Mouse (Mus musculus): Measurements from ENCODE around the gene Ddx59. TPM values are rescaled to one million over a fixed set of nuclear protein-coding genes. Genes with fewer than 3 reads are reported as not detected.
A peak's percentile ranks its signal among the peaks of the same experiment; 100 is the strongest.

Gene Ddx59
- polyA plus RNA-seq, 1 experiment from 2014 or later, result 17.1 TPM

DNA sequence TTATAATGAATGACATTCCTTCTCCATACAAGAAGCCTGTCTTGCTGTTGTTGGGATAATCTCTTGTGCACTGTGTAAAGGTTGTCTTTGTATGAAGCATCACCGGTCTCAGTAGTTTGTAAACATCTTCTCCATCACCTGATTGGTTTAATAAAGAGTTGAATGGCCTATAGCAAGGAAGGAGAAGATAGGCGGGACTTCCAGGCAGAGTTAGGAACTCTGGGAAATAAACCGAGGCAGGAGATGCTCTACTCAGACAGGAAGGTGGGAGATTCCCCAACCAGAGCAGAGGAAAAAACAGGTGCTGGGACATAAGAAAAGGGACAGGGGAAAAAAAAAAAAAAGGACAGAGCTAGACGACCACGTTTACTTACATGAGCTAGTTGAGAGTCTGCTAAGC lies 20.0 kb upstream of the Ddx59 start:
- no peaks in the 10 kb centered on the region for H3K4me1 ChIP-seq (ENCODE audit: control insufficient read depth, insufficient read depth, low read length)
- H3K9me3 ChIP-seq (ENCODE audit: control insufficient read depth, low read length), result no peaks in the 10 kb centered on the region
- no peaks in the 10 kb centered on the region for H3K27me3 ChIP-seq (ENCODE audit: control insufficient read depth, insufficient read depth, low read length)
- H3K4me2 ChIP-seq (ENCODE audit: low read depth, low read length), result 0 out of 2 replicates have a peak overlapping the region, but pooled peaks have one; percentile 1
- no peak overlapping the region for H3K4me3 ChIP-seq (ENCODE audit: low read depth, low read length)
- H3K9ac ChIP-seq (replicated peaks; ENCODE audit: low read depth, low read length), result no peak overlapping the region
- H3K27ac ChIP-seq (ENCODE audit: low read depth, low read length), result no peak overlapping the region
- WGBS, result 50% methylated on average over 5 of the region's 5 CpGs
- no peak for ATAC-seq (ENCODE audit: low read depth)
- no peaks in the 10 kb centered on the region for H3K36me3 ChIP-seq (ENCODE audit: control insufficient read depth, insufficient read depth, low read length)

DNA sequence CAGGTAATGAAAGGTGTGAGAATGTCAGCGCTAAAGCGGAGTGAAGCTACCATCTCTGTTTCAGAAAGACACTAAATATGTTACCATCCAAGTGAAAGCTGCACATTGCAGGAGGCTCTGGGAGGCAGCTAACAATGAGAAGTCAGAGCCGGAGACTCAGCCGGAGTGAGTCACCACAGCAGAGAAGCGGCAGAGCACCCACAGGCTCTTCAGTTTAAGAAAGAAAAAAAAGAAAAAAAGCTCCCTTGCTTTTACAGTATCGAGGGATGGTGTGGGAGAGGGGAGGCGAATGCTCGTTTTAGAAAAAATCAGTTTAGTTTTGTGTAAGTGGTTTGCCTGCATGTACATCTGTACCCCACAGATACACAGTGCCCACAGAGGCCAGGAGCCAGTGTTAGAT lies 13.8 kb upstream of the Ddx59 start:
- Histone ChIP-seq H3K9ac (replicated peaks; ENCODE audit: low read depth, low read length) (no peak overlapping the region), H3K4me1 (ENCODE audit: control insufficient read depth, insufficient read depth, low read length) (no peaks in the 10 kb centered on the region), H3K4me2 (ENCODE audit: low read depth, low read length) (no peak overlapping the region), H3K4me3 (ENCODE audit: low read depth, low read length) (no peak overlapping the region), H3K36me3 (ENCODE audit: control insufficient read depth, insufficient read depth, low read length) (no peaks in the 10 kb centered on the region), H3K27ac (ENCODE audit: low read depth, low read length) (no peak overlapping the region), H3K9me3 (ENCODE audit: control insufficient read depth, low read length) (no peaks in the 10 kb centered on the region), H3K27me3 (ENCODE audit: control insufficient read depth, insufficient read depth, low read length) (no peaks in the 10 kb centered on the region)
- WGBS, result 74% methylated on average over 8 of the region's 8 CpGs
- no peak for ATAC-seq (ENCODE audit: low read depth)

DNA sequence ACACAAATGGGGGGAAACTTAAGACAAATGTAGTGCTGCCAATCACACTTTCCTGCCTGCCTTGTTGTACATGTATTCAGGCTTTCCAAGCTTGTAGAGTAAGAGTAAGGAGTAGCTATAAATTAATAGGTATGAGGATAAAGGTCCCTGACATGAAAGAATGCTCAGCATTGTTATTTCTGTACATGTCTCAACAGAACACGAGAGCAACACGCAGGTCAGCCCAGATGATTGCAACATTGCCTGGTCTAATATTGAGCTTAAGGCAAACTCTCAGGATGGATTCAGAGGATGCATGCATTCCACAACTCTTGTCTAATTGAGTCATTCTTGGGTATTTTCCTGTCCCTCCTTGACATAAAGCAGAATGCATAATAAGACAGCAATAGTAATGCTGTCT lies 5.4 kb upstream of the Ddx59 start:
- Histone ChIP-seq H3K9me3 (ENCODE audit: control insufficient read depth, low read length) (no peaks in the 10 kb centered on the region), H3K4me1 (ENCODE audit: control insufficient read depth, insufficient read depth, low read length) (no peaks in the 10 kb centered on the region), H3K27me3 (ENCODE audit: control insufficient read depth, insufficient read depth, low read length) (no peaks in the 10 kb centered on the region), H3K4me3 (ENCODE audit: low read depth, low read length) (no peak overlapping the region), H3K4me2 (ENCODE audit: low read depth, low read length) (no peak overlapping the region), H3K27ac (ENCODE audit: low read depth, low read length) (no peak overlapping the region), H3K36me3 (ENCODE audit: control insufficient read depth, insufficient read depth, low read length) (no peaks in the 10 kb centered on the region), H3K9ac (replicated peaks; ENCODE audit: low read depth, low read length) (no peak overlapping the region)
- no peak for ATAC-seq (ENCODE audit: low read depth)
- 88% methylated on average over 2 of the region's 2 CpGs for WGBS

- no peaks in the 10 kb centered on the region for H3K9me3 ChIP-seq (ENCODE audit: control insufficient read depth, low read length)
- no peak for ATAC-seq (ENCODE audit: low read depth)
- 0 out of 2 replicates have a peak, but pooled peaks cover 3% of the 10 kb centered on the region for H3K4me1 ChIP-seq (ENCODE audit: control insufficient read depth, insufficient read depth, low read length)
- no peak overlapping the region for H3K27ac ChIP-seq (ENCODE audit: low read depth, low read length)
- H3K4me2 ChIP-seq (ENCODE audit: low read depth, low read length), result peak overlapping the region; percentile 57; the same call in 1 of the 2 replicates
- 43% methylated on average over 2 of the region's 2 CpGs for WGBS
- H3K4me3 ChIP-seq (ENCODE audit: low read depth, low read length), result peak overlapping the region; percentile 70
- H3K9ac ChIP-seq (replicated peaks; ENCODE audit: low read depth, low read length), result no peak overlapping the region; the same call in 1 of the 2 replicates
- no peaks in the 10 kb centered on the region for H3K27me3 ChIP-seq (ENCODE audit: control insufficient read depth, insufficient read depth, low read length)
- no peaks in the 10 kb centered on the region for H3K36me3 ChIP-seq (ENCODE audit: control insufficient read depth, insufficient read depth, low read length)
Observed at GRCm38 (mm10) chr1:136415756-136416126, 670 bp downstream of the Ddx59 start.

- Histone ChIP-seq H3K27me3 (ENCODE audit: control insufficient read depth, insufficient read depth, low read length) (no peaks in the 10 kb centered on the region), H3K4me2 (ENCODE audit: low read depth, low read length) (no peak overlapping the region), H3K4me3 (ENCODE audit: low read depth, low read length) (no peak overlapping the region), H3K36me3 (ENCODE audit: control insufficient read depth, insufficient read depth, low read length) (no peaks in the 10 kb centered on the region), H3K9me3 (ENCODE audit: control insufficient read depth, low read length) (no peaks in the 10 kb centered on the region), H3K9ac (replicated peaks; ENCODE audit: low read depth, low read length) (no peak overlapping the region), H3K27ac (ENCODE audit: low read depth, low read length) (no peak overlapping the region), H3K4me1 (ENCODE audit: control insufficient read depth, insufficient read depth, low read length) (0 out of 2 replicates have a peak, but pooled peaks cover 3% of the 10 kb centered on the region)
- 96% methylated on average over 6 of the region's 6 CpGs for WGBS
- ATAC-seq (ENCODE audit: low read depth), result no peak
Observed at GRCm38 (mm10) chr1:136418393-136418792, 3.3 kb downstream of the Ddx59 start.

GRCm38 (mm10) chr1:136427166-136427969 lies 12.3 kb downstream of the Ddx59 start:
- Histone ChIP-seq H3K9ac (replicated peaks; ENCODE audit: low read depth, low read length) (no peak overlapping the region), H3K36me3 (ENCODE audit: control insufficient read depth, insufficient read depth, low read length) (peaks cover 2% of the 10 kb centered on the region; the same call in 1 of the 2 replicates), H3K27me3 (ENCODE audit: control insufficient read depth, insufficient read depth, low read length) (no peaks in the 10 kb centered on the region), H3K4me3 (ENCODE audit: low read depth, low read length) (no peak overlapping the region), H3K4me2 (ENCODE audit: low read depth, low read length) (no peak overlapping the region), H3K4me1 (ENCODE audit: control insufficient read depth, insufficient read depth, low read length) (no peaks in the 10 kb centered on the region), H3K9me3 (ENCODE audit: control insufficient read depth, low read length) (no peaks in the 10 kb centered on the region), H3K27ac (ENCODE audit: low read depth, low read length) (no peak overlapping the region)
- no peak for ATAC-seq (ENCODE audit: low read depth)
- 80% methylated on average over 11 of the region's 11 CpGs for WGBS

DNA sequence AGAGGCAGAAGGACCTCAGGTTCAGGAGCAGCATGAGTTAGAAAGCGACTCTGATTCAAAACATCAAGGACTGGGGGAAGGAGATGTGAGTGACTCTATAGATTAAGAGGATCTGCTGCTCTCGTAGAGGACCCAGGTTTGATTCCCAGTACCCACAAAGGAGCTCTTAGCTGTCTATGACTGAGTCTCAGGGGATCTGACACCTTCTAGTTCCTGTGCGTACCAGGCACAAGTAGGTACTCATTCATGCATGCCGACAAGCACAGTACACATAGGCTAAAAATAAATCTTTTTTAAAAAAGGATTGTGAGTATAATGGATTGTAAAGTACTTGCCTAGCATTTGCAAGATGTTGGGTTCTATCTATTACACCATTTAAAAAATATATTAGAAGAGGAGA lies 13.9 kb downstream of the Ddx59 start:
- H3K4me2 ChIP-seq (ENCODE audit: low read depth, low read length), result no peak overlapping the region
- no peaks in the 10 kb centered on the region for H3K9me3 ChIP-seq (ENCODE audit: control insufficient read depth, low read length)
- no peaks in the 10 kb centered on the region for H3K27me3 ChIP-seq (ENCODE audit: control insufficient read depth, insufficient read depth, low read length)
- no peaks in the 10 kb centered on the region for H3K4me1 ChIP-seq (ENCODE audit: control insufficient read depth, insufficient read depth, low read length)
- H3K4me3 ChIP-seq (ENCODE audit: low read depth, low read length), result no peak overlapping the region
- H3K27ac ChIP-seq (ENCODE audit: low read depth, low read length), result no peak overlapping the region
- no peak overlapping the region for H3K9ac ChIP-seq (replicated peaks; ENCODE audit: low read depth, low read length)
- H3K36me3 ChIP-seq (ENCODE audit: control insufficient read depth, insufficient read depth, low read length), result peaks cover 3% of the 10 kb centered on the region; the same call in 1 of the 2 replicates
- no peak for ATAC-seq (ENCODE audit: low read depth)
- WGBS, result 88% methylated on average over 4 of the region's 4 CpGs

GRCm38 (mm10) chr1:136430126-136430818 lies 15.2 kb downstream of the Ddx59 start:
- no peak for ATAC-seq (ENCODE audit: low read depth)
- Histone ChIP-seq H3K9ac (replicated peaks; ENCODE audit: low read depth, low read length) (no peak overlapping the region), H3K4me1 (ENCODE audit: control insufficient read depth, insufficient read depth, low read length) (no peaks in the 10 kb centered on the region), H3K9me3 (ENCODE audit: control insufficient read depth, low read length) (no peaks in the 10 kb centered on the region), H3K27me3 (ENCODE audit: control insufficient read depth, insufficient read depth, low read length) (no peaks in the 10 kb centered on the region), H3K4me3 (ENCODE audit: low read depth, low read length) (no peak overlapping the region), H3K27ac (ENCODE audit: low read depth, low read length) (no peak overlapping the region), H3K36me3 (ENCODE audit: control insufficient read depth, insufficient read depth, low read length) (peaks cover 3% of the 10 kb centered on the region; the same call in 1 of the 2 replicates), H3K4me2 (ENCODE audit: low read depth, low read length) (no peak overlapping the region)
- 69% methylated on average over 7 of the region's 7 CpGs for WGBS

- Histone ChIP-seq H3K4me1 (ENCODE audit: control insufficient read depth, insufficient read depth, low read length) (no peaks in the 10 kb centered on the region), H3K9me3 (ENCODE audit: control insufficient read depth, low read length) (no peaks in the 10 kb centered on the region), H3K4me3 (ENCODE audit: low read depth, low read length) (no peak overlapping the region), H3K9ac (replicated peaks; ENCODE audit: low read depth, low read length) (no peak overlapping the region), H3K27ac (ENCODE audit: low read depth, low read length) (no peak overlapping the region), H3K27me3 (ENCODE audit: control insufficient read depth, insufficient read depth, low read length) (no peaks in the 10 kb centered on the region), H3K36me3 (ENCODE audit: control insufficient read depth, insufficient read depth, low read length) (no peaks in the 10 kb centered on the region), H3K4me2 (ENCODE audit: low read depth, low read length) (no peak overlapping the region)
- WGBS, result 84% methylated on average over 7 of the region's 7 CpGs
- no peak for ATAC-seq (ENCODE audit: low read depth)
Observed at GRCm38 (mm10) chr1:136440741-136441140, 25.7 kb downstream of the Ddx59 start.

Data from neural tube, embryonic 14.5 days (tissue).